Mouse (Mus musculus) ovary, postnatal 36 days (tissue): ENCODE measurements around the gene Spata32.
A peak's percentile ranks its signal among the peaks of the same experiment; 100 is the strongest.

ENCODE experiments used
- DNase-seq: peaks from one replicate; pipeline ENCODE4 v3.0.0; 2022; ENCODE audit warnings: low spot score, mixed read lengths

Gene Spata32

GRCm38 (mm10) chr11:103217790-103218516 lies at the start of gene Spata32:
Spata32 (minus strand) TSS chr11:103218432.
- peak; percentile 51 for DNase-seq

- DNase-seq = peak; percentile 100
Measured at GRCm38 (mm10) chr11:103267346-103268219, 49.4 kb upstream of the Spata32 start, which contains the start of gene Map3k14. Map3k14 (minus strand) TSS chr11:103267472.

DNA sequence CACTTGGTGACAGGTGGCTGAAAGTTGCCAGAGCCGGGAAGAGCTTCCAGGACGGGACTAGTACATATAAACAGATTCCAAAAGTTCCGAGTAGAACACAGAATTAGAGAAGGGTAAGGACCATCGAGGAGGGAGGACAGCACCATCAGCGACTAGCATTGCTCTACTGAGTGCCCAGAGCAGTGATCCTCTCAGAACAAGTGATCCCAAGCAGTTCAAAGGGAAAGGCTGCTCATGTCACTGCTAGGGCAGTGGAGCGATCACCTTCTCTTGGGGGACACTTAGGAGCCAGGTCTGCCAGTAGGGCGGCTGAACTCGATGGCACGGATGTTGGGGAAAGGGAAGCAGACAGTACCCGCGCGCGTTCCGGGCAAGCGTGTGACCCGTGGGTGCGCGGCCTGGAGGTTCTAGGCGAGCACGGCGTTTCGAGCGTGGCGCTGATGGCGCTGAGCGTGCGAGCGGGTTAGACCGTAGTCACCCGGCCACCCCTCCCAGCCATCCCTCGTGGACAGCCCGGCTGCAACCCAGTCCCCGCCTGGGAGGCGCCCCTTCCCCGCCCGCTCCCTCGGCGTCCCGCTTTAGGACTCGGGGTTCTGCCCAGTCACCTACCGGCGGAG lies 48.6 kb upstream of the Spata32 start:
- DNase-seq = no peak

GRCm38 (mm10) chr11:103265856-103266255 lies 47.6 kb upstream of the Spata32 start:
- no peak for DNase-seq

DNA sequence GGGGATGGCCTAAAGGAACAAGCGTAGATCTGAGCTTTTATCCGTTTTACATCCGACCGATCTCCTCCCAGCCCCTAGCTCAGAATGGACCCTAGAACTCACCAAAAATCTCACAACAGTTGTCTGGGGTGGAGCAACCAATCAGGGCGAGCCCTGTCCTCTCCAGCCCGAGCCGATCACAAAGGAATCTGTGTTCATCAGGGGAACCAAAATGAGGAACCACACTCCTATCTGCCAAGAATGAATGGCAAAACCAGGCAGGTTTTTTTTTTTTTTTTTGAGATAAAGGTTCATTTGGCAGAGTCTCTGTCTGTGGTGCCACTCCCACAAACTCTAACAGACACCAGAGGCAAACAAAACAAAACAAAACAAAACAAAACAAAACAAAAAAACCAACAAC lies 47.0 kb upstream of the Spata32 start:
- DNase-seq = no peak

DNA sequence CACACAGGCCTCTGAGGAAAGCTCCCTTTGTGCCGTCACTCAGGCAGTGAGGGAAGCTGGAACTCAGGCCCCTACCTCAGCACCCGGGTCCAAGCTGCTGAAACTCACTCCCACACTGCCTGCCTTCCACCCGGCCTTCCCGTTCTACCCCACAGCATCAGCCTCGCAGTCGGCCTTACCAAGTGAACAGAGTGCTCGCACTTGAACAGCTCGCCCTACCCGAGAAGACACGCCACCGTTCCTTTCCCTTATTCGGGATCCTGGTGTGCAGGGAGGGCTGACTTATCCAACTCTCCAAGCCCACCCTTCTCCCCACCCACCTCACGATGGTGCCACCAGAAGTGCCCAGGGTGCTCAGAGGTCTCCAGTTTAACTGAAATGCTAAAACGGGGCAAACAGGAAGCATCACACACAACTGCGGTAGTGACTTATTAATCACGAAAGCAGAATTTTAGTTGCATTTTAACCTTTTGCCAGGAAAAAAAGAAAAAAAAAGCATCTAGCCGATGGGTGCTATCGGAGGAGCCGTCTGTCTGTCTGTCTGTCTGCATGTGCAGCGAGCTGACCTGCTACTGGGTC lies 46.3 kb upstream of the Spata32 start:
- DNase-seq = no peak

- no peak for DNase-seq
Measured at GRCm38 (mm10) chr11:103263551-103263950, 45.3 kb upstream of the Spata32 start.

- peak; percentile 45 for DNase-seq
Measured at GRCm38 (mm10) chr11:103262412-103263267, 44.4 kb upstream of the Spata32 start.

DNA sequence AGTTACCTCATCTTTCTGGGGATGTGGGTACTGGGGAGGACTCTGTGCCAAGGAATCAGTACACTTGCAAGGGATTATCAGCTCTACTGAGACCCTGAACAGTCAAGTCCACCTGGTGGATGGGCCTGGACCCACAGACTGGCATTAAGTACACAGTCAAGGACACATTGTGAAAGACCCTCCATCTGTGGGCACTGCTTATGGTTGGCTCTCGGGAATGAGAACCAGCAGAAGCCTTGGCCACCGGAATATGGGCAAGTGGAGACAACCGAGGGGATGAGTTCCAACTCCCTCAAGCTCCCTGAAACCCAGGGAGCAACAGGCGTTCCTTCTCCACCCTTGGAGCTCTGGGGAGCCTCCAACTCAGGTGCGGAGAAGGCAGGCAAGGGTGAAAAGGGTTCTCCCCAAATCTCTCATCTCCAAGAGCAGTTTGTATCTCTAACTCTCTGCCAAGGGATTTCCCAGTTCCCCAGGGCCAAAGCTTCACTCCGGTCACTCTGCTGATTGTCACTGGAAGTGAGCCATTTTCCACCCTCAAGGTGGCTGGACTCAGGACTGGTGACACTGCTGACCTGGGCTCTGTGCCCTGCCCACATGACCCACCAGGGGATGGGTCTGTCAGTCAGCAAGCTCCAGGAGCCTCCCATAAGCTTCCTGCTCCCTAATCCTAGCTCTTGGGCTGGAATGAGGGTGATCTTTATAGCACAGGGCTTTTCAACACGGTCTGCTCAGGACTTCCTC lies 43.6 kb upstream of the Spata32 start:
- no peak for DNase-seq

- no peak for DNase-seq
Measured at GRCm38 (mm10) chr11:103260515-103261192, 42.4 kb upstream of the Spata32 start.

GRCm38 (mm10) chr11:103260034-103260433 lies 41.8 kb upstream of the Spata32 start:
- DNase-seq = no peak

DNA sequence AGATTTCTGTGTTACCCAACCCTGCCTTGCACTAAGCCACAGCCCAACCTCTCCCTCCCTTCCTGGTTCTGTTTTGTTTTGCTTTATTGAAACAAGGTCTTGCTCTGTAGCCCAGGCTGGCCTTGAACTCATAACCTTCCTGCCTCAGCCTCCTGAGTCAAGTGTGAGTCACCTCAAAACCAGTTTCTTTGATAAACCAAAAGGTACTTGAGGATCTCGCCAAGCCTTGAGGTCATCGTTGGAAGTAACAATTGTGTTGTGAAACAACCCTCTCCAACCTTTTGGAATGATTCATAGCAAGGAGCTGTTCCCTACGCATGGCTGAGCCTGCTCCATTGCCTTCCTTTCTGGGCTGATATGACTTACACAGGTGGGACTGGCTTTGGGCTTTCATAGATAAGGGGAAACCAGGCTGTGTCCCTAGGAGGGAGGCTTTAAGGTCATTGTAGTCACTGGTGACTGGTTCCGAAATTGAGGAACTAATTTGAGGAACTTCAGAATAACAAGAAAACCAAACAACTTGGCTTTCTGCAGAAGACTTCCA lies 39.8 kb upstream of the Spata32 start:
- no peak for DNase-seq

DNA sequence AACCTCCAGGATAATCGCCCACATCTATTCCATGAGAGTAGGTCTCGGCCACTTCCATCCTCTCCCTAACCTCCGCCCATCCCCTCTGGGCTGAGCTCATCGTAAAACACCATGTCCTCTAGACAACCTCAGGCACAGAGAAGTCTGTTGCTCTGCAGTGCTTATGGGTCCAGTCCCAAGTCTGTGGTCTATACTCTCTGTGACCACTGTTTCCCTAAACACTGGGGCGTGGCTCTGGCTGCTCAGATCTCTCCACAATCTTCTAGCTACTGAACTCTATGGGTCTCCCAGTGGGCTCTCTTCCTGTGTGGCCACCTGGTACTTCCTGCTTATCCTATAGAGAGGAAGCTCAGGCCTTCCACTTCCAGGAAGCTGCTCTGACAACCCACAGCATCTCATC lies 35.4 kb upstream of the Spata32 start:
- DNase-seq = no peak

DNA sequence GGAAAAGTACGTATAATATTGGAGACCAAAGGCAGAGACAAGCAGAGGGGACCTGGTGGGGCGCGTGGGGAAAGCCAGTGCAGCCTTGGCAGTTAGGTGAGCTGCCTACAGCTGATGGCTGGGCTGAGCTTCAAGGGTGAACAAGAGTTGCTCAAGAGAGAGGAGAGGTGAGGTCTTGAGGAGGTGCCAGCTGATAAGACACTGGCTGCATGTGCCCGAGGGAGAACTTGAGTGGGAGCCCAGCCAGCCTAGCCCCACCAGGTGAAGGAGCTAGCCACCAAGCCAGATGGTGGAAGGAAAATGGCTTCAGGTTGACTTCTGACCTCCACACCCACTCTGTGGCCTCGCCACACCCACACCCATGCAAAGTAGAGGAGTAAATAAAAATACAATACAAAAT lies 34.1 kb upstream of the Spata32 start:
- no peak for DNase-seq

DNA sequence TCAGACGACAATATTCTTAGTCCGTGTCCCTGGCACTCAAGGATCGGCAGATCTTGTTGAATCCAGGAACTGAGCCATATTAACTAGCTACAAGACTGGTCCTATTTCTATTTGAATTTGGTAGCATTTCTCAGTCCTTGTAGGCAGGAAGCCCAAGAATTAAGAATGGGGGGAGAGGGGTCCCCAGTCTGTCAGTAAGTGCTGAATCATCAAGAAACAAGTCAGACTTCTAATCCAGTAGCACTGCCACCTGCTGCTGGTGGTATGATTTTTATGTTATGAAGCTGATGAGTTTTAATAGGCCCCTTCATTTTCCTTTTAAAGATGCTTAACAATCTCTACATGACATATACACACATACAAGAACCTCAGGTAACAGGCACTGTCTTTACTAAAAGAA lies 32.1 kb upstream of the Spata32 start:
- DNase-seq = no peak

GRCm38 (mm10) chr11:103249509-103249908 lies 31.3 kb upstream of the Spata32 start:
- no peak for DNase-seq

- no peak for DNase-seq
Measured at GRCm38 (mm10) chr11:103248837-103249236, 30.6 kb upstream of the Spata32 start.

DNA sequence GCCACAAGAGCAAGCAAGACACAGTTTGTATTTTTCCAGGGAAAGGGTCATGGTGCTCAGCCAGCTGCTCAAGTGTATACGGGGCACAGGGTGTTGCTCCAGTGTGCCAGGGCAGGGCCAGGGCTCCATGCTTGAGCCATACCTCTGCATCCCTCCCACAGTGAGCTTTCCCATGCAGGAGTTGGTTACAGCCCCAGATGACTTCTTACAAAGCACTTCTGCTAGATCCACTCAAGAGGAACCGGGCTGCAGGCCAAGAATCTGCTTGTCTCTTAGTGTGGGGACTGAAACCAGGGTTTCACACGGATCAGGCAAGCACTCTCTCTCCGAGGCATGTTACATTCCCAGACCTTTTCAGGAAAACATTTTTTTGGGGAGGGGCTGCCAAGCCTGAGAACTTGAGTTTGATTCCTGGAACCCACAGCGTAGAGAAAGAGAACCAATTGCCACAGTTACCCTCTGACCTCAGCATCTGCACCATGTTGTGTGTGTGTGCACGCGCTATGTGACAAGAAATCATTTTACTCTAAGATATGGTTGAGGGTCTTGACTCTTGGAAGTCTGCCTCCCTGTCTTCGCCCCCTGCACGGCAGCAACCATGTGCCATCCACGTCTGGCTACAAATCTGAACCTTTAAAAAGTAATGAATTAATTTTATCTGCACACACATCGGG lies 29.4 kb upstream of the Spata32 start:
- DNase-seq = peak; percentile 56

GRCm38 (mm10) chr11:103246731-103247290 lies 28.6 kb upstream of the Spata32 start:
- no peak for DNase-seq
